Mouse (Mus musculus) cerebellum, adult 11 months (tissue): ENCODE data around the gene Atp10a.

ENCODE experiments used
- DNase-seq: peaks from one replicate; pipeline ENCODE4 v3.0.0; 2022

The Atp10a gene

DNA sequence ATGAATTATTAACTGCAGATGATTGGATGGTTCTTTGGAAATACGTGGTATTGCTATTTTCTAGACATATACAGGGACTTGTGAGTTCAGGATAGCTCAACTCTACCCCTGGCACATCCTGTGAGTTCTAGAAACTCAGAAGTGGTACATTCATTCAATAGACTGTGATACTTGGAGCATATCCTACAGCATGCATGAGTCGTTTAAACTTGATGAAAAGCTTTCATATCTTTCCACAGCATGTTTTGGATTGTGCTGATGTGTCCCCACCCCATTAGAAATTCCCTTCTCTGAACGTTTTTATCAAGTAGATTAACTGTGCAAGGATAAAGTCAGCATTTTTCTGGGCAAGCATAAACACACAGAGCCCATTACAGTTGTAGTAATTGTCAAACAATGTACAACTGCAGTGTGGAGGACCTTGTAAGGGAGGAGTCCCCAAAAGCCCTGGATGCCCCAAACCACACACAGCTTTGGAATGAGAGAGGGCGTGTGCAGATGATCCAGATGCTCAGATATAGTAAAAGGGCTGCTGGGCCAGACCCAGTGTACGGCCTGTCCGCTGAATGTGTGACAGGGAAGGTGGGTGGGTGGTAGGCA lies 35.1 kb downstream of the Atp10a start:
- DNase-seq: no peak

DNA sequence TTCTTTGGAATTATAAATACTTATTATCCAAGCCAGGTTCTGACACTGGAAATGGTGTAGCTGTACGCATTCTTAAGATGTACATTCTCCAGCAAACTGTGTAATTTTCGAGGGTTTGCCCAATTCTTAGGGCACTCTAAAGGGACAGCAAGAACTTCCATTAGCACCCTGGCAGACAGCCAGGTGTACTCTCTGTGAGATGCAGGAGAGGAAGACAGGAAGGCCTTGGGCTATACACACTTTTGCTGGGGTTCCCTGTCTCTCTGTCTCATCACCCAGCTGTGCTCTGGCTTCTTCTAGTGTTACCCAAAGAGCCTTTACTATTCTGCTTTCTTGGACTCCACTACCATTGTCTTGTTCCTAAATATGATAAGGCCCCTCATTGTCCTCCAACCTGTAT lies 36.7 kb downstream of the Atp10a start:
- DNase-seq: no peak

DNA sequence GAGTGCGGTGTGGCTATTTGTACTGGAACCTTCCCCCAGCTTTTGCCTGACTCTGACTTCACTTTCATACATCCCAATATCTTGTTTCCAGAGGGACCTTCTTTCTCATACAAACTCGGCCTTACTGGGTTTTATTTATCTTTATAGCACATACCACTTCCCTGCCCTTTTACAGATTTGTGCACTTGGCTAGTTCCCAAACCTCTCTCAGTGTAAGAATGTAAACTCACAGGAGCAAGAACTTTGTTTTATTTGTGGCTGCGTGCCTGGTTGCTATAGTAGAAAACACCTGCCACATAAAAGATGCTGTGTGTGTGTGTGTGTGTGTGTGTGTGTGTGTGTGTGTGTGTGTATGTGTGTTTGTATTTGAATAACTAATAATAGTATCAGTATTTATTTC lies 37.4 kb downstream of the Atp10a start:
- DNase-seq: no peak

DNA sequence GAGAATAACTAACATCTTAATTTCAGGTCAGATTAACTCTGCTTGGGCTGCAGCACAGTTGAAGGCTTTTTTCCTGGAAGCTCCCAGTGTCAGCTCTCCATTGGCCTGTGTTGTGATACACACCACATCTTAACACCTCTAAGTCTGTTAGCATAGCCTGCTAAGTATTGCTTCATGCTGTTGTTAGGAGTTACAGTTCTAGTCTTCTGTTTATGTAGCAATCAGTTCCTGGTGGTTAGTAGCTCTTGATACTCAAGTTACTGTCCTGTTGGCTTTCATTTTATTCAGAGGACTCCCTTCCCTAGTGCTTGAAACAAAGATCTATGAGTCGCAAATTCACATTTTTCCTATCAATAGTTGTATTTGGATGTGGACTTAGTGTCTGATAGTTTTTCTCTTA lies 39.7 kb downstream of the Atp10a start:
- DNase-seq: no peak

DNA sequence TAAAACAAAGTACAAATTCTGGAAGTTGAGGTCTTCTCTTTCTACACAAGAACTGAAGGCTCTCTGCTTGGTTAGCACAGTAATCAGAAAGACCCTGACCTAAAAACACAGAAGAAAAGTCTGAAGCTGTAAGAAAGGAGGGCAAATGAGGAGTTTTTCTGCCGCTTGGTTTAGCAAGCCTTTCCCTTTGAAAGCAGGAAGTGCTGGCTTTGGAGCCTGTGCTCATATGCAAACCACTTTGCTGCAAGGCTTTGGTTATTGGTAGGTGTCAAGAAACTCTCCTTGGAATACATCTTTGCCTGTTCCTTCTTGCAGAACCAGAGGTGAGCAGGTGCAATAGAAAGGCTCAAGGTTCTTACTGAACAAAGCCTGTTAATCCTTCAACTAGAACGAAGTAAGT lies 41.1 kb downstream of the Atp10a start:
- no peak for DNase-seq

DNA sequence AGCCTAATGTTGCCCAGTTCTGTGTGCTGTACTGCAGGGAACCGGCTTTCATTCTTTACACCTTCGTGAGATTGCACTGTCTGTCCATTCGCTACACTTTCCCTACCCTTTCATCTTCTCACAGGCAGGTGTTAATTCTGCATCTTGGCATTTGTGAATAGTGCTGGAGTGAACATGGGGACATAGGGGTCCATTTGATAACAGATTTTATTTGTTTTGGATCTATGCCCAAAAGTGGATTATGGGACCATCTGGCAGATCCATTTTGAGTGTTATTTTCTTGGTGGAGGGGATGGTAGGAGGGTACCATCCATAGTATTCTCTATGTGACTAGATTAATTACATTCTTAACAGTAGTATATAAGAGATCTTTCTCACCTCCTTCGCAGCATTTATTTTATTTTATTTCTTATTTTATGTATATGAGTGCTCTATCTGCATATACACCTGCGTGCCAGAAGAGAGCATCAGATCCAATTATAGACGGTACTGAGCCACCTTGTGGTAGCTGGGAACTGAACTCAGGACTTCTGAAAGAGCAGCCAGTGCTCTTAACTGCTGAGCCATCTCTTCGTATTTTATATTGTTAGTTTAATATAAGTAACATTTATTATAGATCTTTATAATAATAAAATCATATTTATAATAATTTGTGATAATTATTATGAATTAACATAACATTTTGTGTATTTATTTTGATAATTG lies 42.9 kb downstream of the Atp10a start:
- no peak for DNase-seq

DNA sequence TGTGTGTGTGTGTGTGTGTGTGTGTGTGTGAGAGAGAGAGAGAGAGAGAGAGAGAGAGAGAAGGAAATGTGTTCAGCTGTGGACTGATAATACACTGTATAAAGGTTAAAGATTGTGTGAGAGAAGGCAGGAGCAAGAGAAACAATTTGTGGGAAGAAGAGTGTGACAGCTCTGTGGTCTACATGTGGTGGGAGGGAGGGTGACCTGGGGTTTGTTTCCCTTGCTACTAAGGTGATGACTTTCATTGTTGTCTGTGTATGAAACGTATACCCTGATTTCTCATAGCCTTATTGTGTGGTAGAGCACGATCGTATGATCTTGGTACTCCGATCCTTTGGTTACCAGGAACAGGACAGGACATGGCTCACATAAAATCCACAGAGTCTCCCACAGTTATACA lies 45.3 kb downstream of the Atp10a start:
- DNase-seq: no peak

DNA sequence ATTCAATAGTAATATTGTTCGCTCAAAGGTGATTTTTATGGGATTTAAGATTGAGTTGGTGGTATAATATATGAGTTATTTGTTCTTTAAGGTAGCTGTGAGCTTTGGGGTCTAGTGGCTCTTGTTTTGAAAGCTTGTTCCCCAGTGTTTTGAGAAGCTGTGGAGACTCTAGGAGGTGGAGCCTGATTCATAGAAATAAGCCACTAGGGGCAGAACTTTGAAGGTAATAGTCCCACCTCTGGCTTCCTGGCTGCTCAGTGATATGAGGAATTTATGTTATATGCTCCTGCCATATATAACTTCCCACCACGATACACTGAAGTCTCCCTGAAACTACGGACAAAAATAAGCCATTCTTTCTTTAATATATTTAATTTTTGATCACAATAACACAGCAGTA lies 49.2 kb downstream of the Atp10a start:
- DNase-seq: no peak

DNA sequence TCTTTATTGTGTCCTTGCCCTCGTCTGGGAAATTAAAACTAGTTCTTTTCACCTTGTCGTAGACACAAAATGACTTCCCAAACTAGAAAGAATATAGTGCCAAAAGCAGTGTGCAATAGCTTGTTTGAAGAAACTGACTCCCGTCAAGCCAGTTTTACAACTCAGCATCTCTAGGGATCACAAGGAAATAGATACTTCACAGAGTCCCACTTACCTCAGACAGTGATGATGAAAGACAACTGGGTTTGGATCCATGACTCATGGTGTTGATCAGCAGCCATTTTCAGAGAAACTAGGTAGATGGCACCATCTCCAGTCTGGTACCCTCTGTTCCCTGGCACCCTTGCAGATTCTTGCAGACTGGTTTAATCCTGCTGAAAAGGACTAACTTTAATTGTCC lies 53.3 kb downstream of the Atp10a start:
- no peak for DNase-seq

DNA sequence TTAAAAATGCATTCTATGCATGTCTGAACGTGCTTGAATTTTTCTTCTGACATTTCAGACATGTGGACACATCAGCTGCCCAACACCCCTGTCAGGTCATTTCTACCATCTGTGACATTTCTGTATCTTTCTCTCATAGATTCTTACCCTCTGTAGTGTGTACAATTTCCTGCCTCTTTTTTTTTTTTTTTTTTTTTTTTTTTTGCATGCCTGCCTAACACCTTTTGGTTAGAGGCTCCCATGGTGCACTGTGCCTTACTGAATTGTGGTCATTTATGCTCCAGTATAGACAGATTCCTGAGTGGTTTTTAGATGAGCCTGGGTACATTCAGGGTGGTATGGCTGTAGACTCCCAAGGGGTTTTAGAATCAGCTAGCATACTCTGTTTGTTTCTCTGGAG lies 54.3 kb downstream of the Atp10a start:
- no peak for DNase-seq

DNA sequence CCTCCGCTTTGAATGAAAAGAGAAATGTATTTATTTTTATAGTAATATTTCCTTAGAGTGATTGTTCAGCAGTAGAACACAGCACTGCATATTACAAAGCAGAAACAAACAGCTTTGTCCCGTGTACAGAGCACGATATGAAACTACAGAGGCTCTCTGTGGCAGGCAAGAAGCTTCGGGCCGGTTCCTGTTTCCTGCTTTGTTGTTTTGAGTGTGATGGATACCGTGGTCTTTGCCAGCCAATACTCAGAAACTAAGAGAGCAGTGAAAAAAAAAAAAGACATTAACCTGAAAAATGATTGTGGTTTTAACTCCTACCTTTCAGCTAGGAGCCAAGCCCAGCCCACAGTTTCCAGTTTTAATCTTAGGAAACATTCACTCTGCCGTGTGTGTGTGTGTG lies 55.8 kb downstream of the Atp10a start:
- DNase-seq: no peak

DNA sequence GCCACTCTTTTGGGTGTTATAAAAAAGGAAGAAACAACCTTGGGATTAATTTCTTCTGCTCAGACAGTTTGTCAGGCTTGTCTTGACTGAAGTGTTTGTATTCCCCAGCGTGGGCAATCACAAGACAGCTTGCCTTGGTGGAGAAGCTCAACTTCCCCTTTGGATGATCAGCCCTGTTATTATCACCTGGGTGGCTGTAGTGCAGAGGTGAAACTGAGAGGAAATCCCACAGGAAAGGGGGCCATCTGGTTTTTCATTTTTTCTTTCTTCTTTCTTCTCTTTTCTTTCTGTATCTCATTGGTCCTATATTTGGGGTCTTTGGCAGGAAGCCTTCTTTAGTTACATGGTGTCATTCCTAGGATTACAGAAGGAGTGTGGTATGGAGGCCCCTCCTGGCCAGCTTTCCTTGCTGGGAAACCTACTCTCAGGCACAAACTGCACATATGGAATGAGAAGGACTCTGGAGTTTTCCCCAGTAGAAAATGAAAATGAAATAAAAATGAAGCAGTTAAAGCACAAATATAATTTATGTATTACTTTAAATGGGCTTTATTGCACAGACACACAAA lies 59.7 kb downstream of the Atp10a start:
- DNase-seq: no peak

DNA sequence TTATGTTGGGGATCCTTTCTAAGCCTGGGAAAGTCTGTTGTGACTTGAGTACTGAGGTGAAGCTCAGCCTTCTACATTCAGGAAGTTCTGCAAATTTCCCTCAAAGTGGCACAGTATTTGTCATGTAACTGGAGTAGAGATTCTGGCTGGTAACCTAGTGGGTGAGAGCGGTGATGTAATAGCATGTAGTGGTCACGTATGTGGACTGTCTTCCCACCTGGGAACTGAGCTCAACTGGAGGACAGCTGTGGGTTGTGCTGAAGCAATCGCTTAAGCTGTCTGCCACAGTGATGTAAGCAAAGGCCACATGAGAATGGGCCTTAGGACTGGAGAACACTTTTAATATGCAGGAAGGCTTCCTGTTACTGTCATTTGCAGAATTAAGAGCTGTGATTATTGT lies 60.7 kb downstream of the Atp10a start:
- DNase-seq: no peak

DNA sequence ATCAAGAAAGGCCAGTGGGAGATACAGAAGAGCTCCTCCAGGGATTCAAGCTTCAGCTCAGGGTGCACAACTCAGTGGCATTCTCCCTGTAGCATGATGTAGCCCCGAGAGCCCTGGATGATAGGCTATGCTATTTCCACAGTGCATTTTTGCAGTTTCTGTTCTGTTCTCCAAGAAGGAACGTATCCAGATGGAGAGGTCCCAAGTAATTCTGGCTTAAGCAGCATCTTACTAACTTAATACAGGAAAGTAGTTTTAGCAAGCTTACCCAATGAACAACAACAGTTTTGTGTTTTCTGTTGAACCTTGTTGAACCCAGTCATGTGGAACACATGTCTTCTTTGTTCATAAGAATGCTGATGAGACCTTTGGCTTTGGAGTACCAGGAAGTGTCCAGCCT lies 62.6 kb downstream of the Atp10a start:
- DNase-seq: no peak

DNA sequence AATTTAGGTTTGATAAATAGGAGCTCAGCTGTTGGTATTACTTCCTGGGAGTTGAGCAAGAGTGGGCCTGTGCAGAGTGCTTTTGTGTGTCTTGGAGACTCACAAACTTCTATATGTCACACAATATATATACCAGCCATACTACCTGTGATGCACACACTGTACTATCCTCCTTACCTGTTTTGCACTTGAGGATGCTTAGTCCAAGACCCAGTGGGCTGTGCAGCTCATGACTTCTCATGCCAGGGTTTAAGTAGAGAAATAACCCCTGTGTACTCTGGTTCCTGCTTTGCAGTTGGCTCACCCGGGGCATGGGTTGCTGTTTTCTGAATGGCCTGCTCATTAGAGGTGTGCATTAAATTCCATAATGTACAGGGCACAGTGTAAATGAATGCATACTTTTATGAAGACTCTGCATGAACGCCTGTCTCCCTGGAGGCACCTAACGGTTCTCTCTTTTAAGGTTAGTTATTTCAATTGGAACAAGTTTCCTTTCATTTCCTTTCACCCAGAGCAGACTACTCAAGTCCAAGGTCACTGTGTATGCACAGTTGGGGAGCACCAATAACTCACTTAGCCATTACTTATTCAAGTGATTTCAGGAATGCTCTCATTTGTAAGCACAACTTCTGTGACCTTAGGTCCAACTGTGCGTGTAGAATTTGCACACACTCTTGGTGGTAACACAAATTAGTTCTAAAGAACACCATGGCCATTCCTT lies 63.4 kb downstream of the Atp10a start:
- DNase-seq: no peak

DNA sequence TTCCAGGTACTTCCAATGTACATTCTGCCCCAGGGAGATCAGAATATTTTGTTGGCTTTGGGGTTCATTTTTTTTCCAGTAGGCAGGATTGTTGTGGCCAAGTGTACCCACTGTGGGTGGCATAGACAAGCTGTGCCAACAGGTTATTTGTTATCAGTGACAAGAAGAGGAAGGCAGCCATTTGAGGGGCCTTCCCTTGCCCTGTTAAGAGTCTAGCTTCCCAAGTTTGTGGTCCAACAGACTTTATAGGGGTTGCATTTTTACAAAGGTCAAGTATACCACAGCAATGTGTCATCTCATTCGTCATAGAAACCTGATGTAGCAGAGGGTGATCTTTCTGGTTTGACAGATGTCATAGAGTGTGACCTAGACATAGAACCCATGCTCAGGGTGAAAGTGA lies 66.3 kb downstream of the Atp10a start:
- no peak for DNase-seq

DNA sequence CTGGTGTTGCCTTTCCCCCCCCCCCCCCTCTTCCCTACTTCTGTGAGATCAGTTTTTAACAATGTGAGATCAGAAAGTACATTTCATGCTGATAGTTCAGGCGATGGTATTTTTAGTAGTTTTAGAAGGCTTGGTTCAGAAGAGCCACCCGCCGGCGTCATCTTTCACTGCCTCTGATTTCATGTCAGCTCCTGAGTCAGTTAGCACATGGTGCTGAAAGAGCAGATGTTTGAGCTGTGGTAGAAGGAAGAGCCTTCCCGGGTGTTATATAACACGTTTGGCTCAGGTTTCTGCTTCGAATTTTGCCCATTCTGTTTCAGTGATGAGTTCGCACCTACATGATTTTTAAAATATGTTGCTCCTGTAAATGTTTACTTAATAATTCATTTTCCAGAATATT lies 74.2 kb downstream of the Atp10a start:
- peak; percentile 8 for DNase-seq

DNA sequence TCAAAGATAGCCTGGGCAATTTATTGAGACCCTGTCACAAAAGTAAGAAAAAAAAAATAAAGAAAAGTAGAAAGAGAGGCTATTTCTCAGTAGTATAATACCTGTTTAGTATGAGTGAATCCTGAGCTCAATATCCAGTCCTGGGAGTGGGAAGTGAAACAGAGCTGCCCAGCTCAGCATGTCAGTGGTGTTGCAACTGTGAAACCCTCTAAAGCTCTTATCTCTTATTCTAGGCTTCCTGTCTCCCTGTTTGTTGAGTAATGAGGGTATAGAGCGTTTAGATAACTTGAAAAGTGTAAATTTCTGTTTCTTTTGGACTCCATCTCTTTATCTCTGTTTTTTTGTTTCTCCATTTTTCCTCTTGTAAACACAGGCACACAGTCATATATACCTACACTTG lies 74.9 kb downstream of the Atp10a start:
- DNase-seq: no peak

DNA sequence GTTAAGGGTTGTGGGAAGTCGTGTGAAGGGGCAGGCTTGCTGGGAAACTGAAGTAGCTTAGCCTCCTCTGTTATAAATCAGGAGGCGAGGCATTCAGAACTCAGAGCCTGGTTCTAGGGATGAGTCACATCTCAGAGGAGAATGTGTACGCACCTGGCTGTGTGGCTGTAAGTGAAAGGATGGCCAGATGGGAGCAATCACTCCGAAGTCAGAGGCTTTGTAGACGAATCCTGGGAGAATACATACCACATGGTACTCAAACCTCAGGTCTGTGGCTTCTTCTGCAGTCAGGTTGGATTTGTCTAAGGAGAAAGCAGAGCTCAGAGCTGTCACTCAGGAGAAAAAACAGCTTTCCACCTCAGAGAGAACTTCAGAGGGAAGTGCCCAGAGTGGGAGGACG lies 76.4 kb downstream of the Atp10a start:
- DNase-seq: no peak

DNA sequence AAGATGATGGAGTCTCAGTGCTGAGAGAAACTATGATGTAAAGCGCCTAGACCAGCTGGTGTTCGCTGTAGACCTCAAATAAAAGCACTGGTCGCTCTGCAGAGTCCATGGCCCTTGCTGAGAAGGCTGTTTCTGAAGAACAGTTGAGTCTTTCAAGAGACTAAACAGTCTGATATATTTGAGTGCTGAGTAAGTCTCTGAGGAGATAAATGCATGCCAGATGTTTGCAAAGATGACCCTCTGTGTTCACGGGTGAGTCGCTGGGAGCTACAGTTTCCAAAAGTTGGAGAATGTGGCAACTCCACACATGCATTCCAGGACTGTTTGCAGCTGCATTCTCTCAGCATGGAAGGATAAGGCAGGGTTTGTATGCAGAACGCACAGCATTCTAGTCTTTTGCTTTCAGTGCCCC lies 77.5 kb downstream of the Atp10a start:
- DNase-seq: no peak

DNA sequence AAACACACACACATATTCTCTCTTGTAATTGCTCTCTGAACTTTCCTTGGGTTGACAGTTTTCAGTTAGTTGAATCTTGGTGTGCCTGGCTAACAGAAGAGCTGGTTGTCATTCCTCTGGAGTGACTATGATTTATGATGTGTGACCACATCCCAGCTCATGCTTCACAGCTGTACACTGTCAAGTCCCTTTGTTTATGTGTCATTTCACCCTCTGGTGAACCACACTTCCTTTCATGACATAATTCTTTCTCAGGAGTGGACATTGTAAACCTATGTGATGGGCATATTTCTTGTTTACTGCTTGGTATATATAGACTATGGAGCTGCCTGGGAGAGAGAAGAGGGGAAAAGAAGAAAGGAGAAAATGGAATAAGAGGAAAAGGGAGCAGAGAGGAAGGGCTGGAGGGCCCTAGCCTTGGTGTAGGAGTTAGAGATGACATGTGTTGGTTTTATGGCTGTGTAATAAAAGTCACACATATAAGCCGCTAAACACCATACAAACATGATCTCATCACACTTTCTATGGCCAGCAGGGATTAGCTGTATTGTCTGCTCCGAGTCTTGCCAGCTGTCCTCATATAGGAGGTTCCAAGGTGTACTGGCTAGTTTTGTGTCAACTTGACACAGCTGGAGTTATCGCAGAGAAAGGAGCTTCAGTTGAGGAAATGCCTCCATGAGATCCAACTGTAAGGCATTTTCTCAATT lies 81.0 kb downstream of the Atp10a start:
- DNase-seq: no peak

DNA sequence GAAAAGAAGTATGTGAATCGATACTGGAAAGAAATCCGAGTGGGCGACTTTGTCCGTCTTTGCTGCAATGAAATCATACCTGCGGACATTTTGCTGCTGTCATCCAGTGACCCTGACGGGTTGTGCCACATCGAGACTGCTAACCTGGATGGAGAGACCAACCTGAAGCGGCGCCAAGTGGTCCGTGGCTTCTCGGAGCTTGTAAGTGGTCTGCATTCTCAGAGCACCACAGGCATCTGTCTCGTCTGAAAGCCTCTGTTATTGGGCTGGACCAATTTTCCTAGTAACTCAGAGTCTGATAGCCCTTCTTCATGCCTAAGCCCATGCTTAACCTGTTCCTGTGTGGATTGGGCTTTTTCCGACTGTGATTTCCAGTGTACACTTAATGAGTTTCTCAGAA lies 84.2 kb downstream of the Atp10a start:
- no peak for DNase-seq

DNA sequence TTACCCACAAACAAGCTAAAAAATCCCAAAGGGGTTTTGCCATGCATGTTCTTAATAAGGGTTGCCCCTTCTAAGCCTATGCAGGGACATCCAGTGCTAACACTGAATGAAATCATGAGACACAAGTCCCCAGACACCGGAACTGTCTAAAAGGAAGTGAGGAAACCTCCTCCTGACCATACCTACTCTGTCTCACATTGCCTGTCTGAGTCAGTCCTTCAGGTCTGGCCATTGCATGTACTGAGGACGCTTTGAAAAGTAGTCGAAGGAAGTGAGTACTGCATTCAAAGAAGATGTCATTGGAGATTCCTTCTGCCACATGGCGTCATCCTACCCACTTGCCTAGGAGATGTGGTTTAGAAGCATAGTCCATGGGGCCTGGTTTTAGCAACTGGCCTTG lies 84.9 kb downstream of the Atp10a start:
- no peak for DNase-seq

DNA sequence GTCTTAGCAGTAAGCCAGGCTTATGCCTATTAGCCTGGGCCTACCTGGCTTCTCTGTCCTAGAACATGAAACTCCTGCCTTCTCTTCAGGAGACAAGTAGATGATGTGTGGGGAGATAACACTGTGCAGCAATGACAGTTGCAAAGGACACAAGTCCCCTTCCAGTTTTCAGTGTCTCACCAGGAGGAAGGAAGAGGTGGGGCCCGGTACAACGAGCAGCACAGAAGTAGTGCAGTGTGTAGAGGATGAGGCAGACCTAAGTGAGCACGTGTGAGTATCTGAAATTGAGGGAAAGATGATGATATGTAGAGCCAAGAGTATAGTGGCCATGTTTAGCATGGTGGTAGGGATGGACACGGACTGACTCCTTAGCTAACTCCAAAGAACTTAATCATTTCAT lies 86.0 kb downstream of the Atp10a start:
- no peak for DNase-seq
